Comparison of ENCODE assay signal across 24 mouse cellular contexts in the genomic region with DNA sequence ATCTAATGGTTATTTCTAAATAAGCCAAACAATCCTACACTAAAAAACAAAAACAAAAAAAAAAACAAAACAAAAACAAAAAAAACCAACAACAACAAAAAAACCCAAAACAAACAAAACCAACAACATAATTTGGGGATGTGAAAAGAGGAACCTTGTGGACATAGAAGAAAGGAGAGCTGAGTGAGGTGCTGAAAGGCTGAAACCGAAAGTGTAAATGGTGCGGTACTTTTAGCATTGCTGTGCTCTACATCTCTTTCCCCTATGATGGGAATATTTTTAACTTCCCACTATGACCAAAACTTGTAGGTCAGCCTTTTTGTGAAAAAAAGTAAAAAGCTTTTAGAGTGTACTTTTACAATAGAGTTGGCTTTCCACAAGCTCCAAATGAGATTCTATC.
DNase-seq lines count a peak whose midpoint lies in the region; ATAC-seq and TF ChIP-seq lines count a peak whose summit lies in the region.
"Had no signal": no experiment of that assay in that cellular context is flagged by ENCODE, and none has a peak within 500 bp of the region (broad histone marks: within the 10 kb centered on the region; RNA-seq: fewer than 3 reads in every experiment).

No protein-coding gene starts in this region.

- TF ChIP-seq POLR2A in liver, adult 2 months (IDR thresholded peaks at IDR 0.05; ENCODE audit: extremely low read depth, insufficient read depth, low read length) = no peak
- no peak for TF ChIP-seq POLR2A in cerebellum, adult 2 months (IDR thresholded peaks at IDR 0.05; ENCODE audit: borderline replicate concordance, insufficient read depth, low read length)

- no peak overlapping the region for H3K9ac ChIP-seq in liver, adult 2 months (ENCODE audit: low read depth, low read length)
- H3K9ac ChIP-seq in liver, postnatal 0 days (replicated peaks) = no peak overlapping the region
- H3K9ac ChIP-seq: heart, embryonic 13.5 days; hindbrain, embryonic 12.5 days had no signal

- no peak overlapping the region for H3K4me3 ChIP-seq in liver, adult 2 months (ENCODE audit: insufficient read depth, low read depth, low read length)
- H3K4me3 ChIP-seq in liver, postnatal 0 days (ENCODE audit: low read depth, low read length) = no peak overlapping the region
- H3K4me3 ChIP-seq in megakaryocyte, embryonic 14.5 days (replicated peaks) = peak overlapping the region; percentile 76
- no peak overlapping the region for H3K4me3 ChIP-seq in cerebellum, adult 2 months (replicated peaks; ENCODE audit: insufficient read depth, low read depth, low read length)
- no peak overlapping the region for H3K4me3 ChIP-seq in layer of hippocampus, adult 2 months
- H3K4me3 ChIP-seq: embryonic facial prominence, embryonic 10.5 days; erythroblast, embryonic 14.5 days; forebrain, embryonic 10.5 days; gastrocnemius, adult 2 months; heart, embryonic 13.5 days; hindbrain, embryonic 12.5 days had no signal

- no peaks in the 10 kb centered on the region for H3K4me1 ChIP-seq in liver, adult 2 months (ENCODE audit: control insufficient read depth, insufficient read depth, low read length)
- H3K4me1 ChIP-seq in liver, postnatal 0 days (ENCODE audit: insufficient read depth) = no peaks in the 10 kb centered on the region
- H3K4me1 ChIP-seq in megakaryocyte, embryonic 14.5 days = no peaks in the 10 kb centered on the region
- H3K4me1 ChIP-seq in cerebellum, adult 2 months (ENCODE audit: control insufficient read depth, insufficient read depth, low read length) = no peaks in the 10 kb centered on the region
- H3K4me1 ChIP-seq: forebrain, embryonic 10.5 days; heart, embryonic 13.5 days; hindbrain, embryonic 12.5 days had no signal

- DNase-seq in liver, adult 2 months (ENCODE audit: extremely low read depth, low read depth, low spot score) = peak; percentile 25
- DNase-seq in liver, postnatal 0 days = no peak
- peak; percentile 61 for DNase-seq in splenic B cell, adult 2 months (ENCODE audit: low read depth, low spot score)
- no peak for DNase-seq in cerebellum, adult 2 months
- no peak for DNase-seq in layer of hippocampus, adult 2 months (ENCODE audit: low spot score in 2 of 2)
- DNase-seq: adrenal gland, postnatal 14 days; cerebellum, adult 8-10 months; cerebellum, postnatal 14 days; gastrocnemius, adult 2 months; gastrocnemius, postnatal 25 days; heart, adult 11 months; heart, postnatal 36 days had no signal

- no peaks in the 10 kb centered on the region for H3K36me3 ChIP-seq in liver, adult 2 months (ENCODE audit: control insufficient read depth, insufficient read depth, low read length)
- H3K36me3 ChIP-seq in liver, postnatal 0 days (replicated peaks; ENCODE audit: insufficient read depth, low read length) = no peaks in the 10 kb centered on the region
- no peaks in the 10 kb centered on the region for H3K36me3 ChIP-seq in megakaryocyte, embryonic 14.5 days (replicated peaks; ENCODE audit: low read length)
- H3K36me3 ChIP-seq in splenic B cell, adult 2 months (ENCODE audit: control insufficient read depth, insufficient read depth, low read length, poor library complexity, severe bottlenecking) = no peaks in the 10 kb centered on the region
- H3K36me3 ChIP-seq: embryonic facial prominence, embryonic 10.5 days; forebrain, embryonic 10.5 days; G1E; heart, embryonic 13.5 days; hindbrain, embryonic 12.5 days had no signal

- WGBS in liver, adult 2 months = 69% methylated on average over 2 of the region's 2 CpGs
- 64% methylated on average over 2 of the region's 2 CpGs for WGBS in liver, postnatal 0 days (ENCODE audit: insufficient replicate concordance)
- 99% methylated on average over 2 of the region's 2 CpGs for WGBS in cerebellum, adult 2 months

- no peaks in the 10 kb centered on the region for H3K9me3 ChIP-seq in liver, postnatal 0 days (ENCODE audit: low read length)
- no peaks in the 10 kb centered on the region for H3K9me3 ChIP-seq in megakaryocyte, embryonic 14.5 days
- H3K9me3 ChIP-seq: embryonic facial prominence, embryonic 10.5 days; forebrain, embryonic 10.5 days; G1E; heart, embryonic 13.5 days; hindbrain, embryonic 12.5 days had no signal

- H3K27me3 ChIP-seq in liver, adult 2 months (ENCODE audit: control insufficient read depth, insufficient read depth, low read length) = no peaks in the 10 kb centered on the region
- H3K27me3 ChIP-seq in liver, postnatal 0 days (ENCODE audit: insufficient read depth, low read length) = no peaks in the 10 kb centered on the region
- no peaks in the 10 kb centered on the region for H3K27me3 ChIP-seq in megakaryocyte, embryonic 14.5 days (replicated peaks)
- H3K27me3 ChIP-seq in splenic B cell, adult 2 months (ENCODE audit: control insufficient read depth, insufficient read depth, low read length, poor library complexity, severe bottlenecking) = no peaks in the 10 kb centered on the region; the same call in 1 of the 2 replicates
- H3K27me3 ChIP-seq in cerebellum, adult 2 months (ENCODE audit: control insufficient read depth, insufficient read depth, low read length) = no peaks in the 10 kb centered on the region
- H3K27me3 ChIP-seq: heart, embryonic 13.5 days; hindbrain, embryonic 12.5 days had no signal

- no peaks in the 10 kb centered on the region for H3K79me2 ChIP-seq in liver, adult 2 months (ENCODE audit: control insufficient read depth, insufficient read depth, low read length)

- no peak for TF ChIP-seq EP300 in liver, postnatal 0 days (IDR thresholded peaks at IDR 0.05; ENCODE audit: low read depth)

- ATAC-seq in liver, postnatal 0 days = no peak
- peak; percentile 71; the same call in 1 of the 2 replicates for ATAC-seq in common myeloid progenitor, adult 5-6 weeks (replicated peaks; ENCODE audit: low read depth, poor library complexity, severe bottlenecking)
- ATAC-seq in erythroblast, adult 5-6 weeks (replicated peaks; ENCODE audit: low FRiP score, poor library complexity, severe bottlenecking) = no peak
- ATAC-seq: forebrain, embryonic 14.5 days; hindbrain, embryonic 16.5 days; inflammation-experienced regulatory T-cells, adult 6 months had no signal

- H3K4me2 ChIP-seq in liver, postnatal 0 days (ENCODE audit: low read depth, low read length) = no peak overlapping the region
- H3K4me2 ChIP-seq: heart, embryonic 13.5 days; hindbrain, embryonic 12.5 days had no signal

- no peak overlapping the region for H3K27ac ChIP-seq in liver, adult 2 months (replicated peaks; ENCODE audit: insufficient read depth, low read depth, low read length)
- no peak overlapping the region for H3K27ac ChIP-seq in liver, postnatal 0 days (ENCODE audit: low read depth)
- no peak overlapping the region for H3K27ac ChIP-seq in cerebellum, adult 2 months (ENCODE audit: insufficient read depth, low read length)
- H3K27ac ChIP-seq in layer of hippocampus, adult 2 months = no peak overlapping the region
- H3K27ac ChIP-seq: embryonic facial prominence, embryonic 10.5 days; forebrain, embryonic 10.5 days; gastrocnemius, adult 2 months; heart, embryonic 13.5 days; hindbrain, embryonic 12.5 days had no signal

- no peak for TF ChIP-seq CTCF in liver, adult 2 months (IDR thresholded peaks at IDR 0.05; ENCODE audit: low read depth, low read length)
- no peak for TF ChIP-seq CTCF in liver, postnatal 0 days (IDR thresholded peaks at IDR 0.05; ENCODE audit: low read depth)
- no peak for TF ChIP-seq CTCF in cerebellum, adult 2 months (IDR thresholded peaks at IDR 0.05; ENCODE audit: borderline replicate concordance, insufficient read depth, low read depth, low read length)
- no peak for TF ChIP-seq CTCF in layer of hippocampus, adult 2 months (conservative IDR thresholded peaks at IDR 0.05)

Comparison
In these comparisons a context has a peak if more than half of its experiments do, and no peak if none do; other contexts are left out.
1. DNase-seq: peak in liver, adult 2 months (single experiment) and splenic B cell, adult 2 months (single experiment); none in liver, postnatal 0 days (single experiment), cerebellum, adult 2 months (0 of 2) and layer of hippocampus, adult 2 months (0 of 2).